Comparison of ENCODE assay signal across 25 mouse cellular contexts in the genomic region with DNA sequence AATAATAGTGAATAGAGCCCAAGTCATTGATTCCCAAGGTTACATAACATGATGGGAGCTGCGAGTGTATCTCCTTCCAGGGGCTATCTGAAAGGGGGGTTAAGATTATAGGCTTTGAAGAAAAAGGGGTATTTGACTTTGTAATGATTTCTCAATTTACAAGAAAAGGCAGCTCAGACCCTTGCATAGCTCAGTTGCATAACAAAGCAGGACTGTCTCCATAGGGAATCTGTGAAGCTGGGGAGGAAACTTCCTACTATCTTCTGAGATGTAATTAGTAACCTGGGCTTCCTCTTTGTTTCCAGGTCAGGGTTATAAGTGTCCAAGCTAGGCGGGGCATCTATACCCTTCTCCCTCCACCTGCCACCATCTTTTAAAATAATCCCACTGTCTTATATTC.
A peak's percentile ranks its signal among the peaks of the same experiment; 100 is the strongest.
DNase-seq lines count a peak whose midpoint lies in the region; TF ChIP-seq lines count a peak whose summit lies in the region.
"Had no signal": no experiment of that assay in that cellular context is flagged by ENCODE, and none has a peak within 500 bp of the region (broad histone marks: within the 10 kb centered on the region; RNA-seq: fewer than 3 reads in every experiment).

No protein-coding gene starts in this region.

- no peaks in the 10 kb centered on the region for H3K36me3 ChIP-seq in kidney, adult 2 months (ENCODE audit: control insufficient read depth, insufficient read depth, low read length)
- H3K36me3 ChIP-seq in ES-E14 (ENCODE audit: control insufficient read depth, insufficient read depth, low read length, poor library complexity, severe bottlenecking) = no peaks in the 10 kb centered on the region
- H3K36me3 ChIP-seq: embryonic facial prominence, embryonic 13.5 days; embryonic facial prominence, embryonic 15.5 days; forebrain, embryonic 12.5 days; G1E had no signal

- peaks cover 27% of the 10 kb centered on the region for H3K4me1 ChIP-seq in kidney, adult 2 months (ENCODE audit: control insufficient read depth, insufficient read depth, low read length)
- peaks cover 0 to 7% of the 10 kb centered on the region in 2 experiments; a peak in 2 of 4 replicates for H3K4me1 ChIP-seq in ES-E14 (ENCODE audit: control insufficient read depth in 2 of 2, insufficient read depth in 2 of 2, low read length in 2 of 2, poor library complexity in 1 of 2)
- H3K4me1 ChIP-seq: forebrain, embryonic 10.5 days; forebrain, embryonic 12.5 days had no signal

- TF ChIP-seq CTCF in kidney, adult 2 months (conservative IDR thresholded peaks at IDR 0.05; ENCODE audit: insufficient read depth, insufficient read length, low read depth, low read length) = no peak

- H3K27ac ChIP-seq in kidney, adult 2 months (ENCODE audit: insufficient read depth, low read depth, low read length) = peak overlapping the region; percentile 56
- H3K27ac ChIP-seq in ES-E14 (ENCODE audit: insufficient read depth, low read depth, low read length, poor library complexity, severe bottlenecking) = no peak overlapping the region
- H3K27ac ChIP-seq: embryonic facial prominence, embryonic 13.5 days; embryonic facial prominence, embryonic 15.5 days; forebrain, embryonic 10.5 days; forebrain, embryonic 12.5 days had no signal

- H3K9ac ChIP-seq in ES-E14 (ENCODE audit: insufficient read depth, low read depth, low read length, poor library complexity, severe bottlenecking) = no peak overlapping the region
- H3K9ac ChIP-seq: embryonic facial prominence, embryonic 13.5 days; embryonic facial prominence, embryonic 15.5 days; forebrain, embryonic 12.5 days had no signal

- H3K9me3 ChIP-seq in ES-E14 (ENCODE audit: control insufficient read depth, insufficient read depth, low read depth, low read length) = no peaks in the 10 kb centered on the region
- H3K9me3 ChIP-seq: embryonic facial prominence, embryonic 13.5 days; embryonic facial prominence, embryonic 15.5 days; forebrain, embryonic 10.5 days; forebrain, embryonic 12.5 days had no signal

- 63% methylated on average over 2 of the region's 2 CpGs for WGBS in kidney, adult 2 months

- in situ Hi-C loops in ES-E14 (cut with MboI; ENCODE audit: low sequenced_read_pairs in 2 of 2, unreplicated experiment in 2 of 2) = loop anchor here in 1 of 2 experiments (25.0 kb wide), 1 partner anchor 1019 kb away; the partner anchor contains the start of gene Nrp1

- H3K4me3 ChIP-seq in kidney, adult 2 months (ENCODE audit: insufficient read depth, low read depth, low read length) = no peak overlapping the region
- H3K4me3 ChIP-seq in ES-E14 (ENCODE audit: insufficient read depth in 1 of 2, low read depth in 1 of 2, low read length in 2 of 2, poor library complexity in 1 of 2, severe bottlenecking in 1 of 2) = no peak overlapping the region
- H3K4me3 ChIP-seq: embryonic facial prominence, embryonic 13.5 days; embryonic facial prominence, embryonic 15.5 days; erythroblast, embryonic 14.5 days; forebrain, embryonic 10.5 days; forebrain, embryonic 12.5 days had no signal

- TF ChIP-seq POLR2A in kidney, adult 2 months (IDR thresholded peaks at IDR 0.05; ENCODE audit: low read depth, low read length) = no peak

- DNase-seq in kidney, adult 2 months = no peak
- no peak for DNase-seq in kidney, postnatal 36 days
- DNase-seq in ES-CJ7 (ENCODE audit: low read depth, low spot score) = peak; percentile 84
- peak; percentile 40 for DNase-seq in ES-E14 (ENCODE audit: low read depth, low spot score)
- peak; percentile 64 for DNase-seq in ZHBTc4 (ENCODE audit: low read depth, low spot score)
- DNase-seq in left cerebral cortex, adult 11 months (ENCODE audit: low spot score) = no peak
- DNase-seq in layer of hippocampus, adult 8-10 months (ENCODE audit: low spot score in 2 of 2) = no peak
- DNase-seq in right cerebral cortex, postnatal 36 days (ENCODE audit: low spot score in 2 of 2) = no peak
- DNase-seq: adrenal gland, adult 8-10 months; adrenal gland, postnatal 14 days; adrenal gland, postnatal 36 days; cerebellum, adult 18-20 months; cerebellum, adult 8-10 months; cerebellum, adult 9-11 months; cerebellum, postnatal 14 days; cerebellum, postnatal 36 days; embryo, embryonic 11 days had no signal

- no peaks in the 10 kb centered on the region for H3K27me3 ChIP-seq in kidney, adult 2 months (replicated peaks; ENCODE audit: control insufficient read depth, insufficient read depth, low read length)
- H3K27me3 ChIP-seq: CH12.LX; embryonic facial prominence, embryonic 13.5 days; embryonic facial prominence, embryonic 15.5 days; forebrain, embryonic 12.5 days; Patski had no signal

TF ChIP-seq in ES-E14, 5 proteins besides CTCF, POLR2A, EP300 and RAD21:
- 0 out of 2 replicates have a peak, but pooled peaks have one; percentile 5 for TF ChIP-seq CHD2 (IDR thresholded peaks at IDR 0.05; ENCODE audit: low read depth, low read length)
- TF ChIP-seq ZNF384 (IDR thresholded peaks at IDR 0.05; ENCODE audit: low read depth, low read length) = no peak

Comparison
In these comparisons a context has a peak if more than half of its experiments do, and no peak if none do; other contexts are left out.
1. DNase-seq: peak in ES-CJ7 (single experiment), ES-E14 (single experiment) and ZHBTc4 (single experiment); none in kidney, adult 2 months (single experiment), kidney, postnatal 36 days (0 of 2), left cerebral cortex, adult 11 months (single experiment), layer of hippocampus, adult 8-10 months (0 of 2) and right cerebral cortex, postnatal 36 days (0 of 2).